In genomic region chr2:154593025-154593424, GRCm38 (mm10) we compare ENCODE assay signal across 7 mouse cellular contexts. TPM values are rescaled to one million over a fixed set of nuclear protein-coding genes. Genes with fewer than 3 reads are reported as not detected.
A peak's percentile ranks its signal among the peaks of the same experiment; 100 is the strongest.
DNase-seq lines count a peak whose midpoint lies in the region; ATAC-seq and TF ChIP-seq lines count a peak whose summit lies in the region.

No protein-coding gene starts in this region.

- no peak overlapping the region for H3K27ac ChIP-seq in kidney, adult 2 months (ENCODE audit: insufficient read depth, low read depth, low read length)
- no peak overlapping the region for H3K27ac ChIP-seq in ES-E14 (ENCODE audit: insufficient read depth, low read depth, low read length, poor library complexity, severe bottlenecking)

- in situ Hi-C loops in ES-E14 (cut with MboI; ENCODE audit: low sequenced_read_pairs in 2 of 2, unreplicated experiment in 2 of 2): no loop called here

- no peak for TF ChIP-seq POLR2A in kidney, adult 2 months (IDR thresholded peaks at IDR 0.05; ENCODE audit: low read depth, low read length)

- ATAC-seq in common myeloid progenitor, adult 5-6 weeks (replicated peaks; ENCODE audit: low read depth, poor library complexity, severe bottlenecking): peak; percentile 78

- no peaks in the 10 kb centered on the region for H3K9me3 ChIP-seq in ES-E14 (ENCODE audit: control insufficient read depth, insufficient read depth, low read depth, low read length)

- no peaks in the 10 kb centered on the region for H3K4me1 ChIP-seq in kidney, adult 2 months (ENCODE audit: control insufficient read depth, insufficient read depth, low read length)
- H3K4me1 ChIP-seq in ES-E14 (ENCODE audit: control insufficient read depth in 2 of 2, insufficient read depth in 2 of 2, low read length in 2 of 2, poor library complexity in 1 of 2): peaks cover 0 to 5% of the 10 kb centered on the region in 2 experiments; a peak in 1 of 4 replicates

- no peaks in the 10 kb centered on the region; the same call in 1 of the 2 replicates for H3K36me3 ChIP-seq in kidney, adult 2 months (ENCODE audit: control insufficient read depth, insufficient read depth, low read length)
- H3K36me3 ChIP-seq in ES-E14 (ENCODE audit: control insufficient read depth, insufficient read depth, low read length, poor library complexity, severe bottlenecking): no peaks in the 10 kb centered on the region; the same call in 1 of the 2 replicates

- TF ChIP-seq CTCF in kidney, adult 2 months (conservative IDR thresholded peaks at IDR 0.05; ENCODE audit: insufficient read depth, insufficient read length, low read depth, low read length): peak; percentile 72

- peak; percentile 65 for DNase-seq in kidney, adult 2 months
- no peak for DNase-seq in kidney, adult 8-10 months
- DNase-seq in ES-E14 (ENCODE audit: low read depth, low spot score): peak; percentile 92
- peak; percentile 68 for DNase-seq in lung, postnatal 25 days (ENCODE audit: low spot score)
- no peak for DNase-seq in frontal cortex, postnatal 10 days (ENCODE audit: low spot score in 2 of 2)
- no peak for DNase-seq in right cerebral cortex, postnatal 14 days

- no peak overlapping the region for H3K4me3 ChIP-seq in kidney, adult 2 months (ENCODE audit: insufficient read depth, low read depth, low read length)
- no peak overlapping the region for H3K4me3 ChIP-seq in ES-E14 (ENCODE audit: insufficient read depth in 1 of 2, low read depth in 1 of 2, low read length in 2 of 2, poor library complexity in 1 of 2, severe bottlenecking in 1 of 2)

- no peak overlapping the region for H3K9ac ChIP-seq in ES-E14 (ENCODE audit: insufficient read depth, low read depth, low read length, poor library complexity, severe bottlenecking)

- WGBS in kidney, adult 2 months: 65% methylated on average over 3 of the region's 3 CpGs

- H3K27me3 ChIP-seq in kidney, adult 2 months (replicated peaks; ENCODE audit: control insufficient read depth, insufficient read depth, low read length): no peaks in the 10 kb centered on the region

TF ChIP-seq in ES-E14, 5 proteins besides CTCF, POLR2A, EP300 and RAD21:
- TF ChIP-seq ZC3H11A (IDR thresholded peaks at IDR 0.05; ENCODE audit: borderline replicate concordance, low read depth, low read length): no peak
- TF ChIP-seq CHD2 (IDR thresholded peaks at IDR 0.05; ENCODE audit: low read depth, low read length): no peak
- TF ChIP-seq MAFK (IDR thresholded peaks at IDR 0.05; ENCODE audit: insufficient read depth, low read depth, low read length): no peak
- TF ChIP-seq HCFC1 (IDR thresholded peaks at IDR 0.05; ENCODE audit: borderline replicate concordance, insufficient read depth, low read length): no peak
- TF ChIP-seq ZNF384 (IDR thresholded peaks at IDR 0.05; ENCODE audit: low read depth, low read length): no peak
TF ChIP-seq in ES-E14: peak in this region for 0.

RNA-seq across cellular contexts. Expression of gene Pxmp4, which starts 10.5 kb away (rescaled TPM):
- 118 and 138 TPM in 2 replicates for polyA plus RNA-seq in kidney, adult 2 months (2012; rRNA removed)
- 8.6 and 10.5 TPM in 2 replicates for total RNA-seq in ES-E14 (2012; rRNA removed)
- total RNA-seq in common myeloid progenitor, adult 5-6 weeks (2017): 14.2 and 18.2 TPM in 2 replicates

RNA-seq across cellular contexts. Expression of gene Zfp341, which starts 20.1 kb away (rescaled TPM):
- polyA plus RNA-seq in kidney, adult 2 months (2012; rRNA removed): 4.9 and 5.3 TPM in 2 replicates
- total RNA-seq in ES-E14 (2012; rRNA removed): 3.2 and 4.0 TPM in 2 replicates
- total RNA-seq in common myeloid progenitor, adult 5-6 weeks (2017): 0.34 and 0.87 TPM in 2 replicates

RNA-seq across cellular contexts. Expression of gene 4930519P11Rik, which starts 20.2 kb away (rescaled TPM):
- 0.57 and 0.86 TPM in 2 replicates for polyA plus RNA-seq in kidney, adult 2 months (2012; rRNA removed)
- total RNA-seq in ES-E14 (2012; rRNA removed): 0.67 TPM in 1 of 2 replicates, not detected in the other
- total RNA-seq in common myeloid progenitor, adult 5-6 weeks (2017): not detected in 2 replicates

RNA-seq across cellular contexts. Expression of gene E2f1, which starts 23.3 kb away (rescaled TPM):
- polyA plus RNA-seq in kidney, adult 2 months (2012; rRNA removed): 3.6 and 4.1 TPM in 2 replicates
- total RNA-seq in ES-E14 (2012; rRNA removed): 13.8 and 16.9 TPM in 2 replicates
- total RNA-seq in common myeloid progenitor, adult 5-6 weeks (2017): 11.1 and 13.2 TPM in 2 replicates

RNA-seq across cellular contexts. Expression of gene Necab3, which starts 34.3 kb away (rescaled TPM):
- polyA plus RNA-seq in kidney, adult 2 months (2012; rRNA removed): 1.5 and 1.8 TPM in 2 replicates
- total RNA-seq in ES-E14 (2012; rRNA removed): 5.8 and 9.5 TPM in 2 replicates
- total RNA-seq in common myeloid progenitor, adult 5-6 weeks (2017): 0.15 and 0.64 TPM in 2 replicates

Comparison
In these comparisons a context has a peak if more than half of its experiments do, and no peak if none do; other contexts are left out.
1. DNase-seq: peak in kidney, adult 2 months (single experiment), ES-E14 (single experiment) and lung, postnatal 25 days (single experiment); none in kidney, adult 8-10 months (0 of 2), frontal cortex, postnatal 10 days (0 of 2) and right cerebral cortex, postnatal 14 days (single experiment).